Mouse (Mus musculus) left cerebral cortex, postnatal 10 days (tissue): Measurements from ENCODE around the gene Plek. TPM values are rescaled to one million over a fixed set of nuclear protein-coding genes. Genes with fewer than 3 reads are reported as not detected.
A peak's percentile ranks its signal among the peaks of the same experiment; 100 is the strongest.

Source experiments
- DNase-seq, 2 experiments: peaks; one replicate each; pipeline ENCODE4 v3.0.0; 2021 to 2022; ENCODE audit warnings: low spot score in 2 of 2, mixed read lengths in 1 of 2; ENCODE audit errors: extremely low spot score in 1 of 2
- intact Hi-C: fragments of 180-260 bp; cut with DNase I; formaldehyde crosslinking; loops from one replicate; pipeline ENCODE4 v1.15.1; 2025
- total RNA-seq, 2 experiments: library from RNA; stranded (reverse); gene quantifications; 2 replicates each; pipeline ENCODE4 v1.2.3; 2021

The Plek gene
- total RNA-seq, 2 experiments from 2014 or later = 5.4 to 5.5 TPM

GRCm38 (mm10) chr11:16957030-16957429 is 95.2 kb downstream of the Plek start:
- DNase-seq = no peak
- intact Hi-C loops = no loop called here

- DNase-seq = no peak
- intact Hi-C loops = no loop called here
Observed at GRCm38 (mm10) chr11:16956115-16956862, 95.9 kb downstream of the Plek start.

- intact Hi-C loops = no loop called here
- DNase-seq = no peak
Observed at GRCm38 (mm10) chr11:16951761-16952010, 100.5 kb downstream of the Plek start.

GRCm38 (mm10) chr11:16950976-16951760 is 101.0 kb downstream of the Plek start, which contains the start of gene Fbxo48:
TSS of gene Fbxo48 (plus strand) at chr11:16951375.
- intact Hi-C loops = no loop called here
- DNase-seq = peak; percentile 95 to 96

- no peak for DNase-seq
- intact Hi-C loops = no loop called here
Observed at GRCm38 (mm10) chr11:16950226-16950975, 101.8 kb downstream of the Plek start.

GRCm38 (mm10) chr11:16948756-16949155 is 103.4 kb downstream of the Plek start:
- peak in 1 of 2 experiments; percentile 30 for DNase-seq
- intact Hi-C loops = loop anchor here (1.0 kb wide), 1 partner anchor 423 kb away; no protein-coding TSS in a partner anchor

- DNase-seq = no peak
- intact Hi-C loops = no loop called here
Observed at GRCm38 (mm10) chr11:16943016-16943415, 109.2 kb downstream of the Plek start.

- intact Hi-C loops = no loop called here
- no peak for DNase-seq
Observed at GRCm38 (mm10) chr11:16941973-16942452, 110.2 kb downstream of the Plek start.

- intact Hi-C loops = no loop called here
- DNase-seq = no peak
Observed at GRCm38 (mm10) chr11:16941103-16941793, 110.9 kb downstream of the Plek start.

- intact Hi-C loops = no loop called here
- DNase-seq = no peak
Observed at GRCm38 (mm10) chr11:16935577-16936236, 116.5 kb downstream of the Plek start.

- no peak for DNase-seq
- intact Hi-C loops = loop anchor here (5.0 kb wide), 1 partner anchor 395 kb away; no protein-coding TSS in a partner anchor
Observed at GRCm38 (mm10) chr11:16932159-16932558, 120.0 kb downstream of the Plek start.

Other genes starting within 250 kb of the Plek start
- gene Fbxo48, start 101.0 kb downstream of the Plek start, total RNA-seq = 1 to 10 TPM; 1.9 to 2.6 TPM
- gene Cnrip1, start 795 bp downstream of the Plek start, total RNA-seq = 100 to 1,000 TPM; 192 to 198 TPM
- 100 to 1,000 TPM; 455 to 477 TPM for gene Ppp3r1, start 106.9 kb upstream of the Plek start, total RNA-seq
- 1 to 10 TPM; 5.1 to 6.0 TPM for gene Wdr92, start 129.7 kb upstream of the Plek start, total RNA-seq
- gene Pno1, start 159.2 kb upstream of the Plek start, total RNA-seq = 10 to 100 TPM; 30.9 to 35.5 TPM
- 10 to 100 TPM; 63.4 to 67.1 TPM for gene C1d, start 205.2 kb upstream of the Plek start, total RNA-seq